Mouse (Mus musculus) heart, postnatal 25 days (tissue): ENCODE results near the gene Ano6. TPM values are rescaled to one million over a fixed set of nuclear protein-coding genes. Genes with fewer than 3 reads are reported as not detected.

Experiments used
- DNase-seq: peaks from one replicate; pipeline ENCODE4 v3.0.0; 2022; ENCODE audit warnings: low spot score
- intact Hi-C: fragments of 180-260 bp; cut with DNase I; formaldehyde crosslinking; loops from one replicate; pipeline ENCODE4 v1.15.1; 2025
- total RNA-seq, 2 experiments: library from RNA; stranded (reverse); gene quantifications; 2 replicates each; pipeline ENCODE4 v1.2.3; 2021

The Ano6 gene
- total RNA-seq, 2 experiments from 2014 or later = 21.1 to 25.9 TPM

DNA sequence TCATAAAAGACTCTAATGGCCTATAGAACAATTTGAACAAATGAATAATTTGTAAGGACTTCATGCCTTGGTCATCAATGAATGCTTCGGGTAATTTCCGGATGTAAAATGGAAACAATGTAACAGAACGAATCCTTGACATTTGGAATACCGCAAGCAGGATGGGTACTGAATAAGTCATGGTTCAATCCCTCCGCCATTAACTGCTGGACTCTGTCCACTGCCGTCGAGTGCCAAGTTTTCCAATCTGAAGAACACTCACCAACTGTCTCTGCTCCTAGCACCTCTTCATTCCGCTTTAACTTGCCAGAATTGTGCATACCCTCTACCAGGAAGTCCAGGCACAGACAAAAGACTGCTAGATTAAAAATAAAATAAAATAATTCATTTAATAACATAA, 25.4 kb upstream of the Ano6 start:
- intact Hi-C loops = no loop called here
- DNase-seq = no peak

DNA sequence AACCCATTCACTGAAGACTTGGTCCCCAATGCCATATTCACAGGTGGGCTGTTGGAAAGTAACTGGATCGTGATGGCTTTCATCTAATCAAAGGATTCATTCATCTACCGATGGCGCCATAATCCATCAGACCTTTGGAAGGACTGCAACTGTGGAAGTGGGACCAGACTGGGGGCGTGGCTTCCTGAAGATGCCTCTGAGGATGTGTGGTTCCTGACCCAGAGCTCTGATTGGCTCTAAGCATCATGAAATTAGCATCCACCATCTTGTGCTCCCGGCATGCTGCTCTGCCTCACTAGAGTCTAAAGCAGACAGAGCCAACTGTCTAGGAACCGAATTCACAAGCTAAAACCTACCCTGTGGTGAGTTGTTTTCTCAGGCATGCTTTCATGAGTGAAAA, 24.7 kb upstream of the Ano6 start:
- DNase-seq = no peak
- intact Hi-C loops = no loop called here

GRCm38 (mm10) chr15:95767825-95768224, 22.8 kb upstream of the Ano6 start:
- DNase-seq = no peak
- intact Hi-C loops = no loop called here

DNA sequence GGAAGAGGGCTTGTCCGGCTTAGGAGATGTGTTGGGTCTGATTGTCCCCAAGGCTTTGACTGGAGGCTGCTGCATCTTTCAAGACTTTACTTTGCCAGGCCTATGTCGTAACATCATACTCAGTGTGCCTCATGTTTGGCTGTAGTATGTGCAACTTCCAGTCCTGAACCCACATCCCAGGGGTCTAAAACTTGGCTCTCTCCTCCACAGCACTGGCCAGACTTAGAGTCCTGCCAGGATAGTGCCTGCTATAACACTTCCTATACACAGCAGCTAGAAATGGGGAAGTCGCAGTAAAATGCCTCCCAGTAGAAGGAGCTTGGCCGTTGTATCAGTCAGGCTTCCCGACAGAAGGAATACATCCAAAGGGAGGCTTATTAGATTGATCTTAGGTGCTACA, 21.9 kb upstream of the Ano6 start:
- intact Hi-C loops = no loop called here
- peak; percentile 9 for DNase-seq

DNA sequence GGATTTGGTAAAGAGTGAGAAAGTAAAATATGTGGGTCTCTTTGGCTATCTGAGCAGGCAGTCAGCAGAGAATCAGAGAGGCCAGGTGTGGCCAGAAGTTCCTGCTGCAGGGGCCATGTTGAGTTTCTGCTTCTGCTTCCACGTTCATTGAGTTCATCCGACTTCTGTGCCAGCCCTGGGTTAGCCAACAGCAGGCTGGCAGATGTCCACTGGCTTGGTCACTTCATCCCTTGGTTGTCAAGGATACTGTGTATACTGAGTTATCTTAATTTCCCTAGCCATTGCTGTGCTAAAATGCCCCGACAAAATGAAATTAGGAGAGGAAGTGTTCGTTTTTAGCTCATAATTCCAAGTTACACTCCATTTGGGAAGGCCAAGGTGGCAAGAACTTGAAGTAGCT, 21.1 kb upstream of the Ano6 start:
- intact Hi-C loops = no loop called here
- peak; percentile 33 for DNase-seq

DNA sequence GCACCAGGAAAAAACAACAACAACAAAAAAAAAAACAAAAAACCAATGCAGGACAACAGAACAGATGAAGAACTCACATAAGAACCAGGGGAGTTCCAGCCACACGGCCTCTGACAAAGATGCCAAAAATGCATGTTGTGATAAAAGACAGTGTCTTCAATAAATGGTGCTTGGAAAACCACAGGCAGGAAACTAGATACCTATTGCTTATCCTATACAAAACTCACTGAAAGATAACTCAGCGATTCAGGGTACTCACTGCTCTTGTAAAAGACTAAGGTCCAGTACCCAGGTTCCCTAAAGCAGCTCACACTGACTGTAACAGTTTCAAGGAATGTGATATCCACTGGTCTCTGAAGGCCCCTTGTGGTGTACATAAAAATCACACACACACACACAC, 20.3 kb upstream of the Ano6 start:
- DNase-seq = no peak
- intact Hi-C loops = no loop called here

DNA sequence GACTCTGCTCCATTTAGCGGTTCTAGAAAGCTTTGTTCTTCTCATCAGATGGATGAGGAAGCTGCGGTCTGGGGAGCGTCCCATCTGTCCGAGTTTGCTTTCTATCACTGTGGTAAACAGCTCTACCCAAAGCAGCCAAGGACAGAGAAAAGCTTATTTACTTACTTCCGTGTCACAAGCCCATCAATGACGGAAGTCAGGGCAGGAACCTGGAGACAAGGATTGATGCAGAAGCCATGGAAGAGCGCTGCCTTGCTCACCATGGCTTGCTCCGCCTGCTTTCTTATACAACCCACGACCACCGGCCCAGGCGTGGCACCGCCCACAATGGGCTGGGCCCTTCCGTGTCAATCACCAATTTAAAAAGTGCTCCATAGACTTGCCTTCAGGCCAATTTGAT, 18.3 kb upstream of the Ano6 start:
- DNase-seq = no peak
- intact Hi-C loops = loop anchor here (2.0 kb wide), 1 partner anchor 170 kb away; no protein-coding TSS in a partner anchor

DNA sequence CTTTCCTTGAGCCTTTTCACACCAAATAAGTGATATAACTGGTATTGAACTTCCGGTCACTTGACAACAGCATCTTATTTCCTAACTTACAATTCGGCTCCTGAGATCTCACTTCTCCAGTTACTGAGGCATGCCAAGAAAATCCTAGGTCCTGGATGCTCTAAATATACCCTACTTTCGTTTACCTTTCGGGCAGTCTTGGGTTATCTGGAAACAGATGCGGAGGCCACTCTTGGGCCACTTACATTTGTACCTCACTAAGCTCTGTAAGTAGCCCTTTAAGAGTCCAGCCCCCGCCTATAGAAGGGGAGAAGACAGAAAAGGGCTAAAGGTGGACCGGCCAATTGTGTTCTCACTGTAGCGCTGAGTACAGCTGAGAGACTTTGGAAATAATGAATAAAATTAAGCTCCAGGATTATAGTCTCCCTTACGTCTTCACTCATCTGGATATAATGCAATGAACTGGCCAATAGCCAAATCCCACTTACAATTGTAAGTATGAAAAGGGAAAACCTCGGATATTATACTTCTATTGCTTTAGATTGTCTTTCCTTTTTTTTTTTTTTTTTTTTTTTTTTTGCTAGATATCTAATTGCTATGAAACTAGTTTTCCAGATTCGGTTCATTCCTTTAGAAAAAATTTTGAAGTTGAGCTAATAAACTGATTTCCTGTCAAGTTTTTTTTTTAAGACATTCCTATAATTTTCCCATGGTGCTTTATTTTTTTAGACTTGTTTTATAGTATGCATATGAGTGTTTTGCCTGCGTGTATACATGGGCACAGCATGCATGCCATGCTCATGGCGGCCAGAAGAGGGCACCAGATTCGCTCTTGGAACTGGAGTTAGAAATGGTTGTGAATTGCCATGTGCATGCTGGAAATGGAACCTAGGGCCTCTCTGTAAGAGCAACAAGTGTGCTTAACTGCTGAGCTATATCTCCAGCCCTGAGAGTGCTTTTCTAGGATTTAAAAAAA, 17.5 kb upstream of the Ano6 start:
- DNase-seq = peak; percentile 44
- intact Hi-C loops = loop anchor here (2.0 kb wide), 1 partner anchor 170 kb away; no protein-coding TSS in a partner anchor

DNA sequence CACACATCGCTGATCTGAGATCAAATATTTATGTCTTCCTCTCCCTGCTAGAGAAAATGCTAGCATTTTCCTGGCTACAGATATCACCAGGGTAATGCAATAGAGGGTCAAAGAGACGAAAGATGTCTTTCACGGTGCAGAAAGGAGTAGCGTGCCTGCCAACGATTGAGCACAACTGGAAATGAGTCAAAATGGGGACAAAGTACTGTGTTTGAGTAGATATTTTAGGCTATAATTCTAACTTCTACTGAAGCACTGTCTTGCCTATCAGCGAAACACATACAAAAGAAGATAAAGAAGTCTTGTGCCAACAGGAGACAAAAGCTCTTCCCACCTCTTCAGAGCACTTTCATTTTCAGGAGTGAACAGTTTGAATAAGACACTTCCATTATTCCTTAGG, 16.4 kb upstream of the Ano6 start:
- intact Hi-C loops = loop anchor here (1.0 to 2.0 kb wide), 2 partner anchors 18 to 107 kb away; no protein-coding TSS in a partner anchor
- DNase-seq = no peak

DNA sequence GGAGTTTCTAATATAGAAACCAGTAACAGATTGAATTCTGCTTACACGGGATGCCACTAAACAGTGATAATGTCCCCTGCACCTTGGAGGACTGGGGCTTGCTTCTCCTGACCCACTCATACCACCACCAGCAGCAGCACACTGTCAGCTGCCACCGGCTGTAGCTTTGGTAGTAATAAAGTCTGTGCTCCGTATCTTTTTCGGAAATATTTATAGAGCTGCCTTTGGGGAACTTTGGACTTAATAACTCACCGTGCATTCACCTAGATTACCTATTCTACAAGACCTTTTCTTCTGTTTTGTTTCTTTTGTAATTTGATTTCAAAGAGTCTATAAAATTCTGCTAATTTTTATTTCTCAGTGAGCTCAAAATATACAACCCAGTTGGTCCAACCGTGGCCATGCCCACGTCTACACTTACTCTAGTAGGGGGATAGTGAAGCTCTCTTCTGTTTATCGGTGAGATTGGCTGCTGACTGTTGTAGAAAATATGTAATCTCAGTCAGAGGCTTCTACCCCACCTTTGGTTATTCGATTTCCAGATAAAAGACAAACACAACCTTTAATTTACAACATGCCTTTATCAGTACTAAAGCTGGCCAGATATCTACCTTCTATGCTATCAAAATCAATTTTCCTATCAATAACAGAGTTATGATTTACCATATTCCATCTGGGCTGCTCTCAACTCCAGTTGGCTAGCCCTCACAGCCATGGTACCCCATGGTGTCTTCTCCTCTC, 15.8 kb upstream of the Ano6 start:
- intact Hi-C loops = loop anchor here (1.0 to 2.0 kb wide), 2 partner anchors 17 to 106 kb away; no protein-coding TSS in a partner anchor
- no peak for DNase-seq

- DNase-seq = no peak
- intact Hi-C loops = no loop called here
These were observed 12.9 kb upstream of the Ano6 start for GRCm38 (mm10) chr15:95777743-95778142.

- intact Hi-C loops = no loop called here
- no peak for DNase-seq
These were observed 11.9 kb upstream of the Ano6 start for GRCm38 (mm10) chr15:95778710-95779109.

DNA sequence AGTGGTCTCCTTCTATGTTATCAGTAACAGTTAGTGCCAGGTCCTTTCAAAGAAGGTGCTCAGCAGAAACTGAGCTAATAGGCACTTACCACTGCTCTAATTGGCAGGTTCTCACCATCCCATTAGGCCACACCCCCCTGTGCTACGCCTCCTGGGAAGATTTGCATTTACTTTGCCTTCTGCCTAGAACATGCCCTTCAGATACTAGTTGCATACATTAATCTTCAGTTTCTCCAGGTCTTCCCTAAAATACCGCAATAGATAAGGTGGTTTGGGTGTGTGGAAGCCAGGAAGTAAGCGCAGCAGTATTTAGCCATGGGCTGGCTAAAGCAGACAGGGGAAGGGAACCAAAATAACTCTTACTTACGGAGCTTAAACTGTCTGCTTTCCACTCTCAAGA, 4.0 kb upstream of the Ano6 start:
- DNase-seq = no peak
- intact Hi-C loops = loop anchor here (5.0 kb wide), 1 partner anchor 156 kb away; no protein-coding TSS in a partner anchor

- intact Hi-C loops = loop anchor here (5.0 kb wide), 1 partner anchor 155 kb away; no protein-coding TSS in a partner anchor
- DNase-seq = no peak
These were observed 3.1 kb upstream of the Ano6 start for GRCm38 (mm10) chr15:95787578-95787977.

- no peak for DNase-seq
- intact Hi-C loops = loop anchor here (2.0 to 5.0 kb wide), 3 partner anchors 41 to 152 kb away; no protein-coding TSS in a partner anchor
These were observed 798 bp upstream of the Ano6 start for GRCm38 (mm10) chr15:95789562-95790528.

GRCm38 (mm10) chr15:95791141-95791791, 623 bp downstream of the Ano6 start:
- DNase-seq = peak; percentile 35
- intact Hi-C loops = loop anchor here (2.0 to 5.0 kb wide), 2 partner anchors 40 to 86 kb away; no protein-coding TSS in a partner anchor

- intact Hi-C loops = loop anchor here (1.0 to 5.0 kb wide), 3 partner anchors 18 to 85 kb away; no protein-coding TSS in a partner anchor
- no peak for DNase-seq
These were observed 1.2 kb downstream of the Ano6 start for GRCm38 (mm10) chr15:95791855-95792254.
